Comparison of ENCODE assay signal across 8 mouse cellular contexts in the genomic region with DNA sequence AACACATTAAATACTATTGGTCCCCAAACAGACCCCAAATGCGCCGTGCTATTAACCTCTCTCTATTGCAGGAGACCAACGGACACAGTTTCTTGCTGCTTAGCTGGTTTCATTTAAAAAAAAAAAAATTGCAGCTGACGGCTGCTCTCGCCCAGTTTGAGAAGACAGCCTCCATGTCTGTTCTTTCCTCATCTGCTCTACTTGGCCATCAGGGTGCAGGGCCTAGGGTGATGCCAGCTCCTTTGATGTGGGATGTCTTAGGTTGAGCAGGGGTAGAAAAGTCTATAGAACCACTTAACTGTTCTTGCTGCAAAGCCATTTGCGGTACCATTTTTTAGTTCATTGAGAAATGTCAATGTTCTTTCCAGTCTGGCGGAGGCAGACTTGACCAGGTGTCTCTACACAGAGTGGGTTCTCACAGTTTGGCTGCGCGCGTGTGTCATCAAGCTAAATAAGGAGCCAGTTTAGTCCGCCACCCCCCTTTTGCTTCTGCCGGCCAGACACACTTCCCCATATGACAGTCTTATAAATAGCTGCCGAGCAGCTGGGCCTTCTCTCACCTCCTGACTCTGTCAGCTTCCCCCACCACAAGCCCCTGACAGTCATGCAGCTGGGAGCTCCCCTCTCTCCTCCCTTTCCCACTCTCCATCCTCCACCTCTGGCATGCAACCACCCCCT.
DNase-seq lines count a peak whose midpoint lies in the region; ATAC-seq and TF ChIP-seq lines count a peak whose summit lies in the region.

No protein-coding gene starts in this region.

- H3K27ac ChIP-seq in cerebellum, adult 2 months (ENCODE audit: insufficient read depth, low read length): no peak overlapping the region
- H3K27ac ChIP-seq in heart, embryonic 13.5 days (replicated peaks): peak overlapping the region; percentile 78
- H3K27ac ChIP-seq in lung, embryonic 16.5 days (ENCODE audit: low read length): peak overlapping the region; percentile 15; the same call in 1 of the 2 replicates
- no peak overlapping the region for H3K27ac ChIP-seq in stomach, embryonic 14.5 days (ENCODE audit: low read length)

- 41% methylated on average over 13 of the region's 13 CpGs for WGBS in cerebellum, adult 2 months
- WGBS in heart, embryonic 13.5 days: 48% methylated on average over 13 of the region's 13 CpGs
- 62% methylated on average over 13 of the region's 13 CpGs for WGBS in lung, embryonic 16.5 days
- 39% methylated on average over 13 of the region's 13 CpGs for WGBS in stomach, embryonic 14.5 days

- no peak for TF ChIP-seq CTCF in cerebellum, adult 2 months (IDR thresholded peaks at IDR 0.05; ENCODE audit: borderline replicate concordance, insufficient read depth, low read depth, low read length)

- ATAC-seq in heart, embryonic 13.5 days (ENCODE audit: extremely low read depth, insufficient number of reproducible peaks, low FRiP score, low TSS enrichment): peak; percentile 77; the same call in 1 of the 2 replicates
- ATAC-seq in lung, embryonic 16.5 days (ENCODE audit: low read depth): peak; percentile 98
- peak; percentile 85; the same call in 1 of the 2 replicates for ATAC-seq in stomach, embryonic 14.5 days (ENCODE audit: insufficient number of reproducible peaks, insufficient read depth, low FRiP score, low read depth)

- no peak overlapping the region for H3K4me3 ChIP-seq in cerebellum, adult 2 months (replicated peaks; ENCODE audit: insufficient read depth, low read depth, low read length)
- H3K4me3 ChIP-seq in heart, embryonic 13.5 days: no peak overlapping the region
- H3K4me3 ChIP-seq in lung, embryonic 16.5 days (ENCODE audit: low read length): no peak overlapping the region
- no peak overlapping the region for H3K4me3 ChIP-seq in stomach, embryonic 14.5 days (ENCODE audit: low read depth, low read length)

- TF ChIP-seq POLR2A in cerebellum, adult 2 months (IDR thresholded peaks at IDR 0.05; ENCODE audit: borderline replicate concordance, insufficient read depth, low read length): no peak

- DNase-seq in cerebellum, adult 2 months: peak; percentile 7 to 17
- DNase-seq in cerebellum, postnatal 4 days (ENCODE audit: low spot score in 2 of 2): no peak
- peak; percentile 34 for DNase-seq in c-Kit-positive CD71-negative TER-119-negative erythroid progenitor cells, embryonic 14.5 days (ENCODE audit: low read depth)
- peak; percentile 6 to 7 for DNase-seq in kidney, postnatal 36 days
- no peak for DNase-seq in urinary bladder, adult 18-20 months (ENCODE audit: low spot score in 2 of 2)

- H3K4me1 ChIP-seq in cerebellum, adult 2 months (ENCODE audit: control insufficient read depth, insufficient read depth, low read length): no peaks in the 10 kb centered on the region; the same call in 1 of the 2 replicates
- peaks cover 23% of the 10 kb centered on the region for H3K4me1 ChIP-seq in heart, embryonic 13.5 days
- H3K4me1 ChIP-seq in lung, embryonic 16.5 days (replicated peaks; ENCODE audit: control insufficient read depth, insufficient read depth, low read length): no peaks in the 10 kb centered on the region; the same call in none of the 2 replicates
- peaks cover 26% of the 10 kb centered on the region for H3K4me1 ChIP-seq in stomach, embryonic 14.5 days (ENCODE audit: control insufficient read depth, insufficient read depth, low read length)

- 0 out of 2 replicates have a peak overlapping the region, but pooled peaks have one; percentile 8 for H3K4me2 ChIP-seq in heart, embryonic 13.5 days
- H3K4me2 ChIP-seq in lung, embryonic 16.5 days (ENCODE audit: low read depth, low read length): 0 out of 2 replicates have a peak overlapping the region, but pooled peaks have one; percentile 4
- no peak overlapping the region for H3K4me2 ChIP-seq in stomach, embryonic 14.5 days (replicated peaks; ENCODE audit: low read depth, low read length)

- H3K36me3 ChIP-seq in heart, embryonic 13.5 days: no peaks in the 10 kb centered on the region
- no peaks in the 10 kb centered on the region for H3K36me3 ChIP-seq in lung, embryonic 16.5 days (ENCODE audit: control insufficient read depth, insufficient read depth, low read length)
- H3K36me3 ChIP-seq in stomach, embryonic 14.5 days (ENCODE audit: control insufficient read depth, insufficient read depth, low read length): no peaks in the 10 kb centered on the region

- no peaks in the 10 kb centered on the region for H3K9me3 ChIP-seq in heart, embryonic 13.5 days
- H3K9me3 ChIP-seq in lung, embryonic 16.5 days (ENCODE audit: control insufficient read depth, low read length): no peaks in the 10 kb centered on the region
- no peaks in the 10 kb centered on the region for H3K9me3 ChIP-seq in stomach, embryonic 14.5 days (ENCODE audit: control insufficient read depth, low read depth, low read length)

- no peaks in the 10 kb centered on the region for H3K27me3 ChIP-seq in cerebellum, adult 2 months (ENCODE audit: control insufficient read depth, insufficient read depth, low read length)
- H3K27me3 ChIP-seq in heart, embryonic 13.5 days (replicated peaks): no peaks in the 10 kb centered on the region
- H3K27me3 ChIP-seq in lung, embryonic 16.5 days (ENCODE audit: control insufficient read depth, insufficient read depth, low read depth, low read length): no peaks in the 10 kb centered on the region
- H3K27me3 ChIP-seq in stomach, embryonic 14.5 days (ENCODE audit: control insufficient read depth, insufficient read depth, low read length): no peaks in the 10 kb centered on the region

- no peak overlapping the region for H3K9ac ChIP-seq in heart, embryonic 13.5 days
- no peak overlapping the region for H3K9ac ChIP-seq in lung, embryonic 16.5 days (ENCODE audit: low read length)
- H3K9ac ChIP-seq in stomach, embryonic 14.5 days (replicated peaks; ENCODE audit: low read depth, low read length): no peak overlapping the region

Comparison
In these comparisons a context has a peak if more than half of its experiments do, and no peak if none do; other contexts are left out.
1. DNase-seq: peak in cerebellum, adult 2 months (2 of 2), c-Kit-positive CD71-negative TER-119-negative erythroid progenitor cells, embryonic 14.5 days (single experiment) and kidney, postnatal 36 days (2 of 2); none in cerebellum, postnatal 4 days (0 of 2) and urinary bladder, adult 18-20 months (0 of 2).
2. H3K27ac ChIP-seq: peak in heart, embryonic 13.5 days (single experiment) and lung, embryonic 16.5 days (single experiment); none in cerebellum, adult 2 months (single experiment) and stomach, embryonic 14.5 days (single experiment).
3. Peak in every context shown above with its lines, with median percentiles within 50 percentile points of each other: ATAC-seq.